Mouse (Mus musculus) thymus, adult 2 months (tissue): ENCODE measurements around the gene Psmd1.

Experiments
- CTCF ChIP-seq: fragments of 200-500 bp; IDR thresholded peaks from 2 replicates; pipeline ENCODE4 v1.5.1; 2012; ENCODE audit warnings: mild to moderate bottlenecking, control low read depth, low read length, moderate library complexity, borderline replicate concordance; ENCODE audit not compliant: control insufficient read depth, poor library complexity, insufficient read depth; ENCODE audit errors: extremely low read depth
- POLR2A ChIP-seq: fragments of 200-500 bp; IDR thresholded peaks from 2 replicates; pipeline ENCODE4 v1.6.1; 2012; ENCODE audit warnings: mild to moderate bottlenecking, low read length, control low read depth, moderate library complexity; ENCODE audit not compliant: control insufficient read depth, poor library complexity, insufficient read depth; ENCODE audit errors: extremely low read depth

GRCm38 (mm10) chr1:86126036-86126435 is 61.8 kb downstream of the Psmd1 start:
- TF ChIP-seq POLR2A (no peak), CTCF (no peak)
